Mouse (Mus musculus): ENCODE measurements around the gene Gm4763. TPM values are rescaled to one million over a fixed set of nuclear protein-coding genes. Genes with fewer than 3 reads are reported as not detected.
"Not testable (repeated sequence)": the region's sequence is repeated elsewhere in the genome, so short reads cannot be mapped to it uniquely, and the experiment has no call there.

Gm4763 gene
- total RNA-seq, 2 experiments from 2014 or later: not detected

DNA sequence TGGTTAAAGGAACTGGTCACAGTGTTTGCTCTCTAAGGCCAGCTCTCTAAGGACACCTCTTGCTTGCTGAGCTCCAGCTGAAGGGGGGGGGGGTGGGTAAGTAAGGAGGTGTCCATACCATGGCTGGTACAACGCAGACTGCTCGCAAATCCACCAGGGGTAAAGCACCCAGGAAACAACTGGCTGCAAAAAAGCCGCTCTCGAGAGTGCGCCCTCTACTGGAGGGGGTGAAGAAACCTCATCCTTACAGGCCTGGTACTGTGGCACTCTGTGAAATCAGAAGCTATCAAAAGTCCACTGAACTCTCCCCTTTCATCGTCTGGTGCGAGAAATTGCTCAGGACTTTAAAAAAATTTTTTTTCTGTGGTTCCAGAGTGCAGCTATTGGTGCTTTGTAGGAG is 42.6 kb downstream of the Gm4763 start:
- H3K4me3 ChIP-seq; H3K27ac ChIP-seq; DNase-seq (ENCODE audit: low spot score in 2 of 2): not testable (repeated sequence)
- TF ChIP-seq CTCF (conservative IDR thresholded peaks at IDR 0.05): peak; percentile 49

DNA sequence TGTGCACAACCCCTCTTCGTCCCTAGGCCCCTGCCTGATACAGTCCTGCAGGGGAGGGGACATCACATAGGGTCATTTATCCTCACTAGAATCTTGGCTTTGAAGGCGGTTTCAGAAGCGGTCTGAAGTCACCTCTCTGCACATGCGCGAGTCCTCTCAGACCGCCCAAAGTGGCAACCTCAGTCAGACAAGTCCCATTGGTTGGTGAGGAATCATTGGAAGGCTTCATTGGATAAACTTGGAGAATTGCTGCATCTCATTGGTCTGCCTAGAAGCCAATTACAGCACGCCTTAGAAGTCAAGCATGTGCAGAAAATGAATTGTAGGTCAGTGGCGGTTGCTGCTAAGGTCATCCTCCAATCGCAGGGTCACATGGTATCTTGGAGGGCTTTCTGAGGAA is 50.1 kb downstream of the Gm4763 start, which contains the start of gene Tex101:
TSS of gene Tex101 (minus strand) at position 101 of the 400 bp plus-strand sequence.
- Histone ChIP-seq H3K27ac (no peak within 1 kb of the TSS), H3K4me3 (no peak within 1 kb of the TSS)
- no peak for TF ChIP-seq CTCF (conservative IDR thresholded peaks at IDR 0.05)
- no peak for DNase-seq (ENCODE audit: low spot score in 2 of 2)

DNA sequence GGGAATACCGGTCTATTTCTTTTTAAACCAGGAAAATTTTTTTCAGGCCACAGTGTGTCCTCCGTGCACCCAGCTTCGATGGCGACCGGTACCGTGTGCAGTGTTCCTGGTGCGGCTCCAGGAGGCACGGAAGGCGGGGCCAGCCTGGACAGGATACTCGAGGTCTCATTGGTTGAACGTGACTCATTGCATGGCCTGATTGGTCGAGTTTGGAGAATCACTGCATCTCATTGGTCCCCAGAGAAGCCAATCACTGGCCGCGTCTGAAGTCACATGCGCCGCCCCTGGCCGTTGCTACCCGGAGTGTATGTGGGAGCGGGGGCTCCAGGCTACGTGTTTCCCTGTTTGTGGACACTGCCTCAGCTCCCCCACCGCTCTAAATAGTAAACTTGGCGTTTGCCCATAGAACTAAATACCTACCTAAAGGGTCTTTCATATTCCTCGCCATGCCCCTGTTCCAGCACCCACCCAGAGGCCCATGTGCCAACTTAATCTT is 54.7 kb downstream of the Gm4763 start:
- no peak for TF ChIP-seq CTCF (conservative IDR thresholded peaks at IDR 0.05)
- Histone ChIP-seq H3K4me3 (no peak overlapping the region), H3K27ac (no peak overlapping the region)
- DNase-seq (ENCODE audit: low spot score in 2 of 2): no peak

Other genes with a start within 250 kb of the Gm4763 start
- 100 to 1,000 TPM; 128 to 132 TPM for gene Cadm4, start 244.9 kb downstream of the Gm4763 start, total RNA-seq (2021)
- gene Zfp428, start 219.9 kb downstream of the Gm4763 start, total RNA-seq (2021): 10 to 100 TPM; 32.6 to 41.6 TPM
- not detected for gene AC161166.1, start 214.5 kb downstream of the Gm4763 start, total RNA-seq (2021)
- gene Irgq, start 196.2 kb downstream of the Gm4763 start, total RNA-seq (2021): 10 to 100 TPM; 61.9 to 63.0 TPM
- gene Pinlyp, start 180.8 kb downstream of the Gm4763 start, total RNA-seq (2021): not detected
- 10 to 100 TPM; 38.9 to 40.9 TPM for gene Xrcc1, start 180.6 kb downstream of the Gm4763 start, total RNA-seq (2021)
- 10 to 100 TPM; 10.1 to 11.0 TPM for gene Ethe1, start 139.4 kb downstream of the Gm4763 start, total RNA-seq (2021)
- 1 to 10 TPM; 5.2 to 6.7 TPM for gene Zfp575, start 139.3 kb downstream of the Gm4763 start, total RNA-seq (2021)
- gene Phldb3, start 116.1 kb downstream of the Gm4763 start, total RNA-seq (2021): under 1 TPM in 1 of 2 experiments, not detected in 1; 0.22 TPM
- gene Lypd3, start 90.4 kb downstream of the Gm4763 start, total RNA-seq (2021): under 1 TPM; 0.51 to 0.56 TPM
- not detected for gene Tex101, start 50.2 kb downstream of the Gm4763 start, total RNA-seq (2021)
- gene BC049730, start 17.7 kb downstream of the Gm4763 start, total RNA-seq (2021): not detected
- gene Cd177, start 33.4 kb upstream of the Gm4763 start, total RNA-seq (2021): under 1 TPM in 1 of 2 experiments, not detected in 1; 0.41 TPM
- not detected for gene Ceacam10, start 50.3 kb upstream of the Gm4763 start, total RNA-seq (2021)
- gene Gm9844, start 135.3 kb upstream of the Gm4763 start, total RNA-seq (2021): 1 to 10 TPM in 1 of 2 experiments, not detected in 1; 1.6 TPM
- not detected for gene Lypd4, start 143.0 kb upstream of the Gm4763 start, total RNA-seq (2021)
- not detected for gene Dmrtc2, start 143.1 kb upstream of the Gm4763 start, total RNA-seq (2021)
- gene Rps19, start 157.5 kb upstream of the Gm4763 start, total RNA-seq (2021): 100 to 1,000 TPM; 501 to 525 TPM
- not detected for gene Cd79a, start 170.5 kb upstream of the Gm4763 start, total RNA-seq (2021)
- gene Arhgef1, start 176.0 kb upstream of the Gm4763 start, total RNA-seq (2021): 10 to 100 TPM; 88.3 to 100.0 TPM
- gene Gm4881, start 217.6 kb upstream of the Gm4763 start, total RNA-seq (2021): not detected
- 100 to 1,000 TPM; 275 to 315 TPM for gene Rabac1, start 245.8 kb upstream of the Gm4763 start, total RNA-seq (2021)

All from layer of hippocampus, adult 2 months (tissue).